Mouse (Mus musculus) intestine, postnatal 0 days (tissue): Measurements from ENCODE around the gene Jagn1. TPM values are rescaled to one million over a fixed set of nuclear protein-coding genes. Genes with fewer than 3 reads are reported as not detected.

ENCODE experiments used
- ATAC-seq: fragments of 200-750 bp; cut with Nextera tagmentation; 2 replicates; pipeline ENCODE4 v1.8.0; 2017; ENCODE audit warnings: mild to moderate bottlenecking, moderate TSS enrichment, moderate library complexity
- H3K27ac ChIP-seq: fragments of 300-500 bp; sonication (generic); 2 replicates; pipeline ENCODE4 v1.5.1; 2014; ENCODE audit warnings: mild to moderate bottlenecking, low read depth, low read length, moderate library complexity
- H3K27me3 ChIP-seq: fragments of 300-500 bp; sonication (generic); replicated peaks from 2 replicates; pipeline ENCODE4 v1.6.1; 2014; ENCODE audit warnings: low read length, mixed read lengths; ENCODE audit not compliant: control insufficient read depth, insufficient read depth
- H3K36me3 ChIP-seq: fragments of 300-500 bp; sonication (generic); 2 replicates; pipeline ENCODE4 v1.6.1; 2014; ENCODE audit warnings: mild to moderate bottlenecking, moderate library complexity; ENCODE audit not compliant: control insufficient read depth, insufficient read depth
- H3K4me1 ChIP-seq: fragments of 300-500 bp; sonication (generic); replicated peaks from 2 replicates; pipeline ENCODE4 v1.6.1; 2014; ENCODE audit warnings: antibody characterized with exemption, low read length, mixed read lengths; ENCODE audit not compliant: control insufficient read depth, insufficient read depth
- H3K4me2 ChIP-seq: fragments of 300-500 bp; sonication (generic); replicated peaks from 2 replicates; pipeline ENCODE4 v1.6.1; 2014; ENCODE audit warnings: low read depth, mild to moderate bottlenecking, moderate library complexity
- H3K4me3 ChIP-seq: fragments of 300-500 bp; sonication (generic); 2 replicates; pipeline ENCODE4 v1.5.1; 2014; ENCODE audit warnings: low read depth, low read length
- H3K9ac ChIP-seq: fragments of 300-500 bp; sonication (generic); 2 replicates; pipeline ENCODE4 v1.6.1; 2014; ENCODE audit warnings: mild to moderate bottlenecking, low read depth, low read length
- H3K9me3 ChIP-seq: fragments of 300-500 bp; sonication (generic); 2 replicates; pipeline ENCODE4 v1.6.1; 2016; ENCODE audit warnings: mixed run types; ENCODE audit not compliant: control insufficient read depth
- CTCF ChIP-seq: sonication (generic); IDR thresholded peaks from 2 replicates; pipeline ENCODE4 v1.5.1; 2016; ENCODE audit warnings: low read depth, mild to moderate bottlenecking, control low read depth, antibody characterized with exemption, moderate library complexity
- WGBS: fragments of 180-500 bp; shearing (Covaris S2); extraction: QIAGEN DNeasy Blood & Tissue Kit; methylation state at CpG from one replicate; pipeline ENCODE4 v1.1.7; 2014; 5-methylcytosine and 5-hydroxymethylcytosine counted together
- polyA plus RNA-seq: library from polyadenylated mRNA; unstranded; fragments of >200 nt; fragmentation: Nextera tagmentation; extraction: Ambion mirVana; gene quantifications from 2 replicates; pipeline ENCODE4 v1.2.1, GENCODE M21; 2015

Gene Jagn1
- polyA plus RNA-seq, 1 experiment from 2014 or later, result 44.9 TPM

- 69% methylated on average over 3 of the region's 3 CpGs for WGBS
- Histone ChIP-seq H3K36me3 (peaks cover 16% of the 10 kb centered on the region; the same call in 1 of the 2 replicates), H3K4me1 (no peaks in the 10 kb centered on the region; the same call in 1 of the 2 replicates), H3K4me2 (no peak overlapping the region), H3K27me3 (no peaks in the 10 kb centered on the region), H3K9ac (no peak overlapping the region), H3K4me3 (no peak overlapping the region), H3K27ac (no peak overlapping the region), H3K9me3 (no peaks in the 10 kb centered on the region)
- no peak for ATAC-seq
- no peak for TF ChIP-seq CTCF
These were observed 12.4 kb upstream of the Jagn1 start for GRCm38 (mm10) chr6:113429965-113430364.

GRCm38 (mm10) chr6:113430846-113431245, 11.5 kb upstream of the Jagn1 start:
- ATAC-seq, result peak; percentile 32
- no peaks in the 10 kb centered on the region for H3K9me3 ChIP-seq
- H3K4me2 ChIP-seq, result peak overlapping the region; percentile 59
- H3K36me3 ChIP-seq, result peaks cover 11% of the 10 kb centered on the region; the same call in 1 of the 2 replicates
- H3K27me3 ChIP-seq, result no peaks in the 10 kb centered on the region
- H3K4me1 ChIP-seq, result no peaks in the 10 kb centered on the region; the same call in 1 of the 2 replicates
- 0 out of 2 replicates have a peak overlapping the region, but pooled peaks have one; percentile 4 for H3K9ac ChIP-seq
- TF ChIP-seq CTCF, result no peak
- WGBS, result 34% methylated on average over 3 of the region's 3 CpGs
- H3K4me3 ChIP-seq, result no peak overlapping the region
- no peak overlapping the region; the same call in 1 of the 2 replicates for H3K27ac ChIP-seq

GRCm38 (mm10) chr6:113431801-113432200, 10.6 kb upstream of the Jagn1 start:
- Histone ChIP-seq H3K4me2 (peak overlapping the region; percentile 59), H3K9ac (peak overlapping the region; percentile 31; the same call in 1 of the 2 replicates), H3K9me3 (no peaks in the 10 kb centered on the region), H3K36me3 (peaks cover 11% of the 10 kb centered on the region; the same call in 1 of the 2 replicates), H3K27me3 (no peaks in the 10 kb centered on the region), H3K4me3 (peak overlapping the region; percentile 22), H3K4me1 (no peaks in the 10 kb centered on the region; the same call in 1 of the 2 replicates), H3K27ac (0 out of 2 replicates have a peak overlapping the region, but pooled peaks have one; percentile 17)
- ATAC-seq, result no peak
- 64% methylated on average over 3 of the region's 3 CpGs for WGBS
- no peak for TF ChIP-seq CTCF

GRCm38 (mm10) chr6:113433661-113434060, 8.7 kb upstream of the Jagn1 start:
- ATAC-seq, result no peak
- Histone ChIP-seq H3K4me1 (no peaks in the 10 kb centered on the region; the same call in 1 of the 2 replicates), H3K4me2 (peak overlapping the region; percentile 59), H3K27ac (peak overlapping the region; percentile 57; the same call in 1 of the 2 replicates), H3K9me3 (no peaks in the 10 kb centered on the region), H3K36me3 (no peaks in the 10 kb centered on the region; the same call in 1 of the 2 replicates), H3K9ac (0 out of 2 replicates have a peak overlapping the region, but pooled peaks have one; percentile 11), H3K27me3 (no peaks in the 10 kb centered on the region), H3K4me3 (peak overlapping the region; percentile 34)
- TF ChIP-seq CTCF, result no peak
- 50% methylated on average over 3 of the region's 3 CpGs for WGBS

DNA sequence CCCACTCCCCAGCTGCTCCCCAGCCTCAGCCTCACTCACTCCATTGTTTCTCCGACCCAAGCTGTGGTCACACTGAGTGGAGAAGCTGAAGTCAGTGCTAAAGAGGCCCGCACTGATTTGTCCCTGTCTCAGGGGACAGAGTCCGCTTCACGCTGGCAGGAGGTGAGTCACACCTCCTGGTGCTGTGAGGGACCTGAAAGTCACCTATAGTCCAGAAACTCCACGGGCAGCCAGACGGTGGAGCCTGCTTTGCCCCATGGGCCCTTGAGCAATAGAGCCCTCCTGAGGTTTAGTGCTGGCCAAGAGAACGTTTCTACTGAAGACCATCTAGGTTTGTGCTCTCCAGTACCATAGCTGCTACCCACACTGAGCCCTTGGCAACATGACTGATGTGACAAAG, 7.7 kb upstream of the Jagn1 start:
- H3K9ac ChIP-seq, result peak overlapping the region; percentile 59
- no peaks in the 10 kb centered on the region for H3K9me3 ChIP-seq
- 32% methylated on average over 7 of the region's 7 CpGs for WGBS
- no peaks in the 10 kb centered on the region for H3K36me3 ChIP-seq
- peak overlapping the region; percentile 95 for H3K27ac ChIP-seq
- TF ChIP-seq CTCF, result peak; percentile 47
- no peaks in the 10 kb centered on the region for H3K27me3 ChIP-seq
- H3K4me2 ChIP-seq, result peak overlapping the region; percentile 59
- peak; percentile 92 for ATAC-seq
- H3K4me3 ChIP-seq, result peak overlapping the region; percentile 34
- no peaks in the 10 kb centered on the region; the same call in 1 of the 2 replicates for H3K4me1 ChIP-seq

GRCm38 (mm10) chr6:113435664-113436205, 6.6 kb upstream of the Jagn1 start, which contains the start of gene Cidec:
Cidec (minus strand) TSS chr6:113435760.
- Histone ChIP-seq H3K27ac (peak within 1 kb of the TSS; percentile 95), H3K36me3 (no peaks in the 10 kb centered on the region), H3K4me3 (peak within 1 kb of the TSS; percentile 34), H3K4me1 (no peaks in the 10 kb centered on the region; the same call in 1 of the 2 replicates), H3K9ac (peak within 1 kb of the TSS; percentile 59), H3K27me3 (no peaks in the 10 kb centered on the region), H3K4me2 (peak within 1 kb of the TSS; percentile 59), H3K9me3 (no peaks in the 10 kb centered on the region)
- ATAC-seq, result no peak
- WGBS, result 80% methylated on average over 9 of the region's 9 CpGs
- TF ChIP-seq CTCF, result no peak
